Mouse (Mus musculus) midbrain, embryonic 11.5 days (tissue): ENCODE measurements around the gene Ranbp6. TPM values are rescaled to one million over a fixed set of nuclear protein-coding genes. Genes with fewer than 3 reads are reported as not detected.

Source experiments
- ATAC-seq: fragments of 200-750 bp; cut with Nextera tagmentation; 2 replicates; pipeline ENCODE4 v1.8.0; 2017; ENCODE audit warnings: moderate TSS enrichment, moderate library complexity; ENCODE audit not compliant: low FRiP score
- DNase-seq: peaks from one replicate; pipeline ENCODE4 v3.0.0; 2015; ENCODE audit warnings: low spot score; ENCODE audit errors: missing footprints
- H3K27ac ChIP-seq: fragments of 300-500 bp; sonication (generic); 2 replicates; pipeline ENCODE4 v1.5.1; 2014; ENCODE audit warnings: low read depth, low read length
- H3K27me3 ChIP-seq: fragments of 300-500 bp; sonication (generic); 2 replicates; pipeline ENCODE4 v1.6.1; 2014; ENCODE audit warnings: mild to moderate bottlenecking, low read length, moderate library complexity, mixed read lengths; ENCODE audit not compliant: control insufficient read depth, insufficient read depth
- H3K36me3 ChIP-seq: fragments of 300-500 bp; sonication (generic); 2 replicates; pipeline ENCODE4 v1.6.1; 2014; ENCODE audit warnings: mild to moderate bottlenecking, low read length, moderate library complexity, mixed read lengths; ENCODE audit not compliant: control insufficient read depth, insufficient read depth
- H3K4me1 ChIP-seq: fragments of 300-500 bp; sonication (generic); 2 replicates; pipeline ENCODE4 v1.6.1; 2014; ENCODE audit warnings: low read length; ENCODE audit not compliant: control insufficient read depth, insufficient read depth
- H3K4me2 ChIP-seq: fragments of 300-500 bp; sonication (generic); 2 replicates; pipeline ENCODE4 v1.6.1; 2014; ENCODE audit warnings: mild to moderate bottlenecking, moderate library complexity
- H3K4me3 ChIP-seq: fragments of 300-500 bp; sonication (generic); 2 replicates; pipeline ENCODE4 v1.5.1; 2014; ENCODE audit warnings: low read depth, low read length
- H3K9ac ChIP-seq: fragments of 300-500 bp; sonication (generic); 2 replicates; pipeline ENCODE4 v1.6.1; 2014; ENCODE audit warnings: low read length
- H3K9me3 ChIP-seq: fragments of 300-500 bp; sonication (generic); 2 replicates; pipeline ENCODE4 v1.6.1; 2016; ENCODE audit warnings: low read length; ENCODE audit not compliant: control insufficient read depth
- WGBS: fragments of 180-500 bp; shearing (Covaris S2); extraction: QIAGEN DNeasy Blood & Tissue Kit; methylation state at CpG from one replicate; pipeline ENCODE4 v1.1.7; 2014; 5-methylcytosine and 5-hydroxymethylcytosine counted together
- polyA plus RNA-seq: library from polyadenylated mRNA; unstranded; fragments of >200 nt; fragmentation: Nextera tagmentation; extraction: Ambion mirVana; gene quantifications from 2 replicates; pipeline ENCODE4 v1.2.1, GENCODE M21; 2014

Gene Ranbp6
- polyA plus RNA-seq, 1 experiment from 2014 or later: 47.8 TPM

- ATAC-seq (no peak), DNase-seq (no peak)
- Histone ChIP-seq H3K9me3 (no peaks in the 10 kb centered on the region), H3K4me3 (no peak overlapping the region), H3K4me2 (no peak overlapping the region), H3K9ac (no peak overlapping the region), H3K4me1 (no peaks in the 10 kb centered on the region), H3K27me3 (no peaks in the 10 kb centered on the region), H3K27ac (no peak overlapping the region), H3K36me3 (no peaks in the 10 kb centered on the region)
These were observed 24.8 kb downstream of the Ranbp6 start for GRCm38 (mm10) chr19:29787997-29788396.

- no peak overlapping the region for H3K4me2 ChIP-seq
- no peaks in the 10 kb centered on the region for H3K36me3 ChIP-seq
- no peak for ATAC-seq
- no peak for DNase-seq
- H3K4me3 ChIP-seq: no peak overlapping the region
- H3K9ac ChIP-seq: no peak overlapping the region
- WGBS: 95% methylated on average over 2 of the region's 2 CpGs
- H3K27ac ChIP-seq: no peak overlapping the region
- no peaks in the 10 kb centered on the region for H3K4me1 ChIP-seq
- H3K9me3 ChIP-seq: no peaks in the 10 kb centered on the region
- H3K27me3 ChIP-seq: no peaks in the 10 kb centered on the region
These were observed 29.9 kb downstream of the Ranbp6 start for GRCm38 (mm10) chr19:29782914-29783313.

Other genes starting within 250 kb of the Ranbp6 start
- gene Ermp1, start 164.6 kb downstream of the Ranbp6 start, polyA plus RNA-seq: 12.9 and 13.6 TPM in 2 replicates
- 0.26 and 0.54 TPM in 2 replicates for gene Mlana, start 115.2 kb downstream of the Ranbp6 start, polyA plus RNA-seq
- 7.7 and 8.0 TPM in 2 replicates for gene 9930021J03Rik, start 7.0 kb downstream of the Ranbp6 start, polyA plus RNA-seq
- gene Il33, start 112.1 kb upstream of the Ranbp6 start, polyA plus RNA-seq: 0.48 and 0.61 TPM in 2 replicates
- gene Trpd52l3, start 190.8 kb upstream of the Ranbp6 start, polyA plus RNA-seq: not detected in 2 replicates
- 80.3 and 85.2 TPM in 2 replicates for gene Uhrf2, start 217.5 kb upstream of the Ranbp6 start, polyA plus RNA-seq